Mouse (Mus musculus): ENCODE results near the gene Gm12695.

The Gm12695 gene

DNA sequence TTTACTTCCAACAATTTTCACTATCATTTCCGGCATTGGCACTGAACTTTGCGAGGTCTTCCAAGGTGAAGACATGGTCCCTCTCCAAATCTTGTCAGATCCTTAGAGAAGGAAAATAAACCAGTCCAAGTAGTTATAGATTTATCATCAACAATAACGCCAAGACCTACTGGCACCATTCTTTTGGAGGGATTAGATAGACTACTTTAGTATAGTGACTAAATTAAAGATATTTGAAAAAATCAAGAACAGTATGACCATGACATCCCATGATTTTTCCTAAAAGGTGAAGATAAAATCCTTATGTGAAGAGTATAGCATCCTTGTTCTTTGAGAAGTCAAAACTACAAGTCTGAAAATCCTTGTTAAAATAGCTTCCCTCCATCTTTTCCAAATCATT, at the start of gene Gm12695:
Gene Gm12695, minus strand, starts transcription at position 101 of the 400 bp plus-strand sequence.
- DNase-seq (ENCODE audit: low read depth): no peak

DNA sequence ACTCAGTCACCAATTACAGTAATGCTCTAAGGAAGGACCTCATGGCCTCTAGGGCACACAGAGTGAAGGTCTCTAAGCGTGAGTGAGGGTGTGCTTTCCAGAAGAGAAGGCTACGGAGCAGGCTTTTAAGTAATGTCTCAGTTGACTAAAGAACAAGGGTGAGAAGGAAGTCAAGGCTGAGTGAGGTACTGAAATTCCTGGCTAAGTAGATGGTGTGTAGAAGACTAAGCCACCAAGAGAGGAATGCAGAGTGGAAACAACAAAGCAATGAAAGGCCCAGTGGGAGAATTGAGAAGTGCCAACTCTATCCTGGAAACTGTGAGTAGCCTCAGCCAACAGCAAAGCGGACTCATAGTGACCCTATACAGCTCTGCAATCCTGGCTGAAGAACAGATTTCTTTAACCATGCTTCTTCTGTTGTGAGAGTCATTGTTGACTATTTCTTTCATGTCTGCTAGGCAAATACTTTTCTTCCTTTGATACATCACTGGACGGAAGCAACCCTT, 40.6 kb upstream of the Gm12695 start:
- no peak for DNase-seq (ENCODE audit: low read depth)

DNA sequence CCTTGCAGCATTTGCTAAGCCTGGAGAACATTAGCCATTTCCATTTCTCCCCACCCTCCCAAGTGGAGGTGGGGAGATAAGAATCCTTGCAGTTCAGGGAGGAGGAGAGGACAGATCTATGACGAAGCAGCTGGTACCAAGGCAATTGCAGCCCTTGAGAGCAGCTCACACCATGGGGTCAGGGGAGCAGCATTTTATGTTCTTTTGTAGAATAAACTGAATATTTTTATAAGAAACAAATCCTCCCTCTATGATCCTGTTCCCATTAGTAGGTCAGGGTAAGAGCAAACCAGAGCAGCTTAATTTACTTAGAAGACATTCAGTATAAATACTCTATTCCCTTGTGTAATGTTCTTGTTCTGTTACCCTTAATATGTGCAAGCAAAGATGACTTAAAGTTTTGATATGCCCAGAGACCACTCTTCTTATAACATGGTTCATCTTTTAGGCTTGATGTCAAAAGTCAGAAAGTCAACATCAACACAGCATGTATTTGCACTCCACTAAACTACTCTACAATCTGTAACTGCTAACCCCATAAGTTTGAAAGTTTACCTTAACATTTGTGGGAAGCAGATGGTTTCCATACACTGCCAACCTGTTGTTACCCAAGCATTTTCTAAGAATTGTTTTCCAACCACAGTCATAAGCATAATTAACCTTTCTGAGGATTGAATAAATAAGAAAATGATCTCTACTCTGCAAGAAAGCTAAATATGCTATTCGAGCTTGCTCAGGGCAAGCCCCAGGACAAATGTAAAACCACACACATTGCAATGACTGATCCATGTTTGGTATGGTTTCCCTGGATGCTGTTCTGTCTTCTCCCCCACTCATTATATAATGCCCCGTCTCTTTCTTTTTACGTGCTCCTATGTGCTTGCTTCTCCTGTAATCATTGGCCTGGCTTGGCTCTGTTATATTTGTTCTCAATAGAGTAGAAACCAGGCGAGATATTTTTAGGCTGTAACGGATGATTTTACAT, 22.1 kb upstream of the Gm12695 start:
- DNase-seq (ENCODE audit: low read depth): no peak

DNA sequence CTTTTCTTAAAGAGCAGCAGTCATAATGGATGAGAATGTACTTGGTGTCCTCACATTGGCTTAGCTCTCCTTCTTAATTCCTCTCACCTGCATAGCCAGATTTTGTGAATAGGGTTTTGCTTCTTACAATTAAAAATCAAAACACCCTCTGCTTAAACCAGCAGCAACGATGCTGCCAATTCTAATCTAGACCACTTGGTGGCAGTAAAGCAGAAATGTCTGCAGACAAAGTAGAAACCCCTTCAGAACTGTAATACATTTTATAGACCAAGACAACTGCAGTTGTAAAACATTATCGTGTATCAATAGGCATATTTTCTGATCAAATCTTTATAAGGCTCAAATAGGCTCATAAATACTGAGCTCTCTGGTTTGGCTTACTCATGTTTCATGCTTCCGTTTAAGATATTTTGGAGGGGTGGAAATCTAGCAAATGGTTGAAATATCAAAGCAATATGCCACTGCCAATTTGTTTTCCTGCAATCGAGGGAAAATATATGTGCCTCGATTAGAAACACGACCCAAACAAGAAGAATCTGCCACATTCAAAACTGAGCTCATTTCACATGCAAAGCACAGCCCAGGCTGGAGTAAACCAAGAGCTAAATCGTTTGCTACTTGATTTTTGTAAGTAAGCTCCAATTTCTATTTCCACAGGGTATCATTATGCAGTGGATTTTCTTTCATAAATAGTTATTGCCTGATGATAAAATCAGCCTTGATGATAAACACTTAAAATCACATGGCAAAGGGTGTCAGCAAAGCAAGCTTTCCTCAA, 14.6 kb upstream of the Gm12695 start:
- DNase-seq (ENCODE audit: low read depth): no peak

DNA sequence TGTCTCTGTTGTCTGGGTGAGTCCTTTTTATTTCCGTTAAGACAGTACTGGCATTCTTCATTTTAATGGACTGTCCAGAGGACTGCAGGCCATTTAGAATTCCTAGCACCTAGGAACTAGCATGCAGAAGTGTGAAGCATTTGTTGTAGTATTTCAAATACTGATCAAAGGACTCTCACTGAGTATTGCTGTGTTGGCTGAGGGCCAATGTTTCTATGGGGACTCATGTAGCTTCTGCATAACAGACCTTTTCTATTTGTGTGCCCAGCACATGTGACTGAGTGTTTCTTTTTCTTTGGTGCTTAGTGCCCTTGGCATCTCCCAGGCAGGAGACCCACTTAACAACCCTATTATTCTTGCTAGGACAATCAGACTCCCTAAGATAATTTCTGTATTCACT, 12.6 kb upstream of the Gm12695 start:
- no peak for DNase-seq (ENCODE audit: low read depth)

DNA sequence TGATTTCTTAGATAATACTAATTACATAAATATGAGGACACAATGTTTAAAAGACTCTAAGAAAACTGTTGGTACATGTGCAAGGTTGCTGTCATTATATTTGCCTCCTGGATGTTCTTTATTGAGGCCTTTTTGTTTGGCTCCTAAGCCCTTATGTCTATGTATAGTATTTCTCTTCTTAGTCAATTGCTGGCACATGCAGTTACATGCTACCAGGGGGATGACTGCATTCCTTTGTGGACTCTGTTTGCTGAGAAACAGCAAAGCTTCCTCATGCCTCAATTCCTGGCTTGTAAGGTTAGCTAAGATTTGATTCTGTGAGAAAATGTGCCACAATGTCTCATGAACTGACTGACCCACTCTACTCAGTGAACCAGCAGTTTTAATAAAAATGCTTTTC, 6.3 kb upstream of the Gm12695 start:
- no peak for DNase-seq (ENCODE audit: low read depth)

DNA sequence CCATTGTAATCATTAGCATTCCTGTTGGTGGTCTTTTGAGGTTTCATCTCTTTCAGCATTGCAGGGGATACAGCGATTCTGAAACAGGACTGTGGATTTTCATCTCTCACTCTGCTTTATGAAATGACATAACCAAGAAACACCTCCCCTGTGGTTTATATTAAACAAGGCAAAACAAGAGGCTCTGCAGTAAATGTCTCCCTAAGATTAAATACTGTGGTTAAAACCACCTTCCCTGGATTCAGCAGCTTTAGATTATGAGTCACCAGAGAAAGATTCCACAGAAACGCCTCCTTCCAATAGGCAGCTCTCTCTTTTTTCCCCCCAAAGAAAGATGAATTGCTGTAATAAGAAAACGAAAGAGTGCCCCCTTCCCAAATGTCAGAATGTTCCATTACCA, 4.9 kb upstream of the Gm12695 start:
- no peak for DNase-seq (ENCODE audit: low read depth)

DNA sequence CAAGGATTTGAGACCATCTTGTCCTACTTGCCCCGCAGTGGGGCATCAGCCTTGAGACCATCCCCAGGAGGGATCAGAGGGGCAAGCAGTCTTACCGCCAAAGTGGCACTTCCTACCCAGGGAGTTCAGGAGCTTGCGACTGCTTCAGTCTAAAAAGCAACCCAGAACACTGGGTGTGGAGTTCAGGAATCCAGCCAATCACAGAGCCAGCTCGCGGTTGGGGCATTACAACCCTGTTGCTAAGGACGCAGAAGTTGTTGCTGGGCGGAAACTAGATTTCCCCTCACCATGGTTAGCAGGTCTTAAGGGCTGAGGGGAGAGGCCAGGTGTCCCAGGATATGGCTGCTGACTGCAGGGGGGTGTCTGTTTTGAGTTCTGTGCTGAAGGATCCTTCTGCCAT, 1.6 kb upstream of the Gm12695 start:
- DNase-seq (ENCODE audit: low read depth): no peak

DNA sequence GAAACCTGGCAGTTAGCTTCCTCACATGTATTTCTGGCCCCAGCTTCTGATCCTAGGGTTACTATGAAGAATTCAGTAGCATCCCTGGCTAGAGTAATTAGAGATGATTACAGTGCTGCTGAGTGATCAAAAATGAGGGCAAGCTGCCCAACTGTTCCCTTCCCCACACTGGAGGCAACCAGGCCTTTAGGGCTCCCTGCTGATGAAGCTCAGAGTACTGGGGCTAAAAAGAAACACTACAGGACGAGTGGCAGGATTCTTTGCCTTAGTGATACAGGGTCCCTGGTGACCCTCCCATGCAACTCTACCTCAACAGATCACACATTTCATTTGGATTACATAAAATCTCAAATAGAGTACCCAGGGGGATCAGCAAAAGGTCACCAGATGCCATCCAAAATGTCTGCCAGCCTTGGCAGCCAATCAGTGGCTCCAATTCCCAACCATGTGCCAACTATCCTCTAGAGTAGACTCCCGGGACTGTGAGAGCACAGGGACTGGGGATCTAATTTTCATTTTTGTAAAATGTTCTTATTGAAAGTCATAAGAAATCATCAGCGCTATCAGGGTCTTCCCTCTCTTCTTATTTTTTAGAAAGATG, 11.9 kb downstream of the Gm12695 start:
- DNase-seq (ENCODE audit: low read depth): no peak

DNA sequence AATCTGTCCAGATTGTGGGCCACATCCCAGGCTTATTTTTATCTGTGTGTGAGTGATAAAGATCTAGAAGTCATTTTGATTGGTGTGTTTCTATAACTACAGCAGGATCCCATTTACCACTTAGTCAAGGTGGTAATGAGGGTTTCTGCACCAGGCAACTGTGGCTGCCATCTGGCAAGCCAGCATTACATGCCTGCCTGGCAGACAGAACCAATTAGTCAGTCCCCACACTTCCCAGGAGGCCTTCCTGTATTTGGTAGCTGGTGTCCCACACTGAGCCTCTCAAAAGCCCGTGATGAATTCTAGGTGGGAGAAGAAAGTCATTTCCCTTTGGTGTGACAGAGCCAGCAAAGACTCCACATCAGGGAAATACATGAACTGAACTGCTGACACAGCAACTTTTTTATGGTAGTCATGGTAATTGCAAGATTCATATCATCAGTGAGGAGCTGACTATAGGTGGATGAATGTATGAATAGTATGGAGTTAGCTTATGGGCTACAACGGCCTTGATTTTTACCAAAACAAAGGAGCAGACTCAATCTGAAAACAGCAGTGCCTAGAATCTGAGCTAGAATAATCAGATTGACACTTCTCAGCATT, 18.5 kb downstream of the Gm12695 start:
- no peak for DNase-seq (ENCODE audit: low read depth)

DNA sequence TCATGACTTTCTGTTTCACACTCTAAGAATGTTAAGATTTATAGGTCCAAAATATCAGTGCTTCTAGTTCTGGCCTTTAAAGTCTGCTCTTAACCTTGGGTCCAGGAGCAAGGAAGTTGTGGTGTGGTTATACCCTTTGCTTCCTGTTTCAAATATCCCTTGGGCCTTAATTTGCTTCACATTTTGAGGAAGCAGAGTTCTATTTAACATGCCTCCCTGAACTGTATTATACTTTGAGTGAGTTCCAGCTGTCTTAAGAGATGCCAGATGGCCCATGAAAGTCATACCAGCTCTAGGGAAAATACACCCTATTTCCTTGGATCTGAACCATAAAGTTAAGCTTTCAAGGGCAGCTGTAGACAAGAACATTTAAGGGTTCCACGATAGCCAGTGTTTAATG, 33.0 kb downstream of the Gm12695 start:
- DNase-seq (ENCODE audit: low read depth): no peak

DNA sequence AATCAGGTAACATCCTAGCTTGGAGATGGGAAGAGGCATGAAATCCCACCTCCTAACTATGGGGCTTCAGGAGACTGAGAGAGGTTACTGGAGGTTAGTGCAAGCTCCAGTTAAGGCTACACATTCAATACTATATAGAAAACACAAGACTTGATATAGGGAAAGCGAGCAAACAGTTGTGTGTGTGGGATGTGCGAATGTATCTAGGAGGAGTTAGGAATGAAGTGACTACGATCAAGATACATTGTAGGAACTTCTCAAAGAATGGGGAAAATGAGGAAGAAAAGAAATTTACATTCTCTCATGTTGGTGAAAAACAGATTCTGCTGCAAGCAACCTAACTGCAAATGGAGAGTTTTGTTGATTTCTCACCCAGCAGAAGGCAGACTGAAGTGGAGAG, 44.5 kb downstream of the Gm12695 start:
- no peak for DNase-seq (ENCODE audit: low read depth)

DNA sequence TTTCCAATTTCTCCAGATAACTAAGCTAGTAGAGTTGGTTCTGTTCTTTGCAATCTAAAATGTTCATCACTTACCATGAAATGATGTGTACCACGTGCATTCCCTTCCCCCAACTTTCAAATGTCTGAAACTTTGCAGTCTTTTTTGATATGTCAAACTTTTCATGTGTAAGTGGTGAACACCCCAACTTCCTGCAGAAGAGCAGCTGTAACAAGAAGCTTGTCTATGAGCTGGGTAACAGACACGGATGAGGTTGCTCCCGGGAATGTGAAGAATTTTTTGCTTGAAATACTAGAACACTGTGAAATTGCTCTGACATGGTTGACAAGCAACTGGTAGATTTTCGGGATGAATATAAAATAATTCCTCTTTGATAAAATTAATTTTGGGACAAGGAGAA, 55.7 kb downstream of the Gm12695 start:
- DNase-seq (ENCODE audit: low read depth): no peak

DNA sequence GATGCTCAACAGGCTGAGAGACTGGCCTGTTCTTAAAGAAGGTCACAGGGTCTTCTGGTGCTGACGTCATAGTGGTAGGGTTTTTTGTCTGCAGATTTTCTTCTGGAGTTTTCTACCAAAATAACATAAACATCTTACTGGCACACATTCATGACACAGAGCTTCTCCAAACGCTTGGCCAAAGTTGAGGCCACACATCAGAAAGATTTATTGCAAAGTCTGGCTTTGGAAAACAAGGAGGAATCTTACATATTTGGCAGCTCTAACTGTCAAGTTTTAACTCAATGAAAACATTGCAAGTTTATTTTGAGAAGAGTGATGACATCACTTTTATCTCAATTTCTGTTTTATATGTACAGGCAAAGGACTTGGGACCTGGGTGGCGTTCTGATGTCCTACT, 56.8 kb downstream of the Gm12695 start:
- no peak for DNase-seq (ENCODE audit: low read depth)

DNA sequence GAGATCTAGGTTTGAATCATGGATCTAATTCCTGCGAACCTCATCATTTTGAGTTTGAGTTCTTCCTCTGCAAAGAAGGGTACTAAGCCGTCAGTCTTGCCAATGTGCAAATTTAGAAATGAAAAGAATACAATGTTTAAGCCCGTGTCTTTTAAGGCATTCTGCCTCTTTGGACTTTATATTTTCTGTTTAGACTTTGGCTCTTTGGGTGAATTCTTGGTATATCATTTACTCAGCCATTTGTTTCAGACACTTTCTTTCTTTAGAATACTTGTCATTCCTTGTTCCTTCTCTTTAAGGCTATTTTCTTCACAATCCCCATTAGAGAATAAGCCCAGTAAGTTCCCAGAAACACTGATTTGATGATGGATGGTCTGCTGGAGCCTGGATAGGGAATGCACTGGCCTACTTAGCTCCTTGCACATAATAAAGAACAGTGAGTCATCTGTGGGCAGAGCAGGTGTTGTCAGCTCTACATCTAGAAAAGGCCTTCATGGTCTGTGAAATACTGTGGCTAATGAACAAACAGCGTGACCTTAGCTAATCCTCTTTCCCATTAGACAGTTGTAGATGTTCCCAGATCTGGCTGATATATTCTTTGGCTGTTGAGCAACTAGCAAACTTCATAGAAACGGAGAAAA, 59.5 kb downstream of the Gm12695 start:
- DNase-seq (ENCODE audit: low read depth): no peak

DNA sequence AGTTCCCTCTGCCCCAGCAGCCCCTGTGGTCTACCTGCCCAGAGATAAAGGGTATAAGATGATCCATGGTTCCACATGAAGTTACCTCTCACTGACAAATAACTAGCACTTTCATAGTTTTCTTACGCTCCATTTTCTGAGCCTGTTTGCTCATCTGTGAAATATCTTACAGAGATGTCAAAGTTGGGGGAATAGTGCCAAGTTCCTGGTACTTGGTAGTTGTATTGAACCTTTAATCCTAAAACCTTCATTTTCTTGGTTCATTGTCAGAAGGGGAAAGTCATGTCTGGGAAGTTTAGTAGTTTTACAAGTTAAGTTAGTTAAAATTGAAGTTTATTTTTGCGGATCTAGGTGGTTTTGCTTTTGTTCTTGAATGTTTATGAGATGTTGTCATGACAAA, 62.7 kb downstream of the Gm12695 start:
- no peak for DNase-seq (ENCODE audit: low read depth)

DNA sequence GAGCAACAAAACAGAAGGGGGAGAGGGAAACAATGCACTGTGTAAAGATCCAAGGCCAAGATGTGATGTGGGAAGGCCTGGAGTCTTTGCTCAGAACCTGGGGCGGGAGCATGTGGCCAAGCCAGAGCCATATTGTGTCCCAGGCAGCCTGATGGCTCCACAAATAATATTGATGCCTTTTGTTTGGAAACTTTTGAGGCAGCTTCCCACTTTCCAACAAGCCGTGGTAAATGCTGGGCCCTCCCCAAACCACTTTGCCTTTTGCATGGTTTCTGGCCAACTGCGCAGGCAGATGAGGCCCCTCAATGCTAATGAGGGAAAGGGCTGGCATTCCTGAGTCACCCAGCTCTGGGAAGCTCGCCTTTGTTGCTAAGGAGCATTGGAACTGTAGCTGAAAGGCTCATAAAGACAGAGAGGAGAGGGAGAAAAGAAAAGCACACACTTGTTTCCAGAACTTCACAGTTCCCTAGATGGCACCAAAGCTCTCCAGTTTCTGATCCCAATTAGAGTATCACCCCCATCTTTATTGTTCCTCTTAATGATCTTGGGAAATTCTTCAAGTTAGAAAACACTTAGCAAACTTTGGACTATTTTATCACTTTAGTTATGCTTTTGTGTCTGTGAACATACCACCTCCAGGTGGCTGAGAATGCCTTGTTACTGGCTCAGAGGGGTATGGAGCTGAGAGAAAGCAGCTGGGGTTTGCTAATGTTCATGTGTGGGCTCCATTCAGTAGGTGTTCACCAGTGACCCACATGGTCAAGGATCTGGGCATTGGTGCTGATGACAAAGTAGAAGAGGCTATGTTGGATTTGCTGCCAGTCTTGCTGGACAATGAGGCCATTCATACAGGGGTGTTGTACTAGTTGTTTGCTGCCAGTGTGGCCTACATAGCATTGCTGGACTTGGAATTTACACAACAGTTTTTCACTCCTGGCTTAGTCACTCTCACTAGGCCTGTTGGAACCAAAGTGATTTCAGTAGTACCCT, 65.7 kb downstream of the Gm12695 start:
- DNase-seq (ENCODE audit: low read depth): no peak

DNA sequence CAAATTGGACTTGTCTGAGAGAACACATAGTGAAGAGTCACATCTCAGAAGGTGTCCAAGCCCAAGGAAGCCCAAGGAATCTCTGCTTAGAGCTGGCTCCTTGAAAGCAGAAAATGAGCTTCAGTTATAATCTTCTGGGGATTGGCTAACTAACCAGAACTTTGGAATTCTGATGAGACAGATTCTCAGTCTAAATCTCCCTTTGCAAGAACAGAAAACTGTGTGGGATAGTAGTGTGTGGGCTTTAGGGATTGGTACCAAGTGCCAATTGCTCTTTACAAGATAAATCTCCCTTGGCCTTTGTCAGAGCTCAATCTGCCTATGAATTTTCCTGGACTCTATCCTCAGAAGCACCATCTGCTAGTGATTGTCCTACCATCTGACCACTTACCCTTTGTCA, 66.5 kb downstream of the Gm12695 start:
- no peak for DNase-seq (ENCODE audit: low read depth)

DNA sequence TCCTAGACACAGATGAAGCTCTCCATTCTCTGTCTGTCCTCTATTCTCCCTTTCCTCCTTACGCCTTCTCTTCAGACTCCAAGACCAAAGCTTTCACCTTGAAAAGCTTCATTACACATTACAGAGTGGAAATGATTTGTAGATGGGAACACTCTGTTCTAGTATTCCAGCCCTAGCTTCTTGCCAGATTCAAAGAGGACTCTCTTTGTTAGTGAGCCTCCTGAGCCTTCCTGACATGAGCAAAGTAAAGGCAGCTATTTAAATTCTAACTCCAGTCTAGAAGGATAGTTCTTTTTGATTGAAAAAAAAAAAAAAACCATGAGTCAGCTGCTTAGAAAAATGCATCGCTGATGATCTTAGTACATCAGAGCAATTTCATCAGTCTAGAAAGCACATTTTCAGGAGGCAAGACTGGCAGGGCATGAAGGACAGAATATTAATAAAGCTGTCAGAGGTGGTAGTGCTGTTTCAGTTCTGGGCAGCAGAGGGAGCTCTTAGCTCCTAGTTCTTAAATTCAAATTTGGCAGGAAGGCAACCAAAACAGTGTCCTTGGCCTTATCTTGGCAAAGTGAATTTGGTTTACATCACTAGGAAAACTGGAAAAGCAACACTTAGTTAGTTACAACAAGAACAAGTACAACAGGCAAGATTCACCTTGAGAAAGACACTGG, 79.6 kb downstream of the Gm12695 start:
- DNase-seq (ENCODE audit: low read depth): no peak

DNA sequence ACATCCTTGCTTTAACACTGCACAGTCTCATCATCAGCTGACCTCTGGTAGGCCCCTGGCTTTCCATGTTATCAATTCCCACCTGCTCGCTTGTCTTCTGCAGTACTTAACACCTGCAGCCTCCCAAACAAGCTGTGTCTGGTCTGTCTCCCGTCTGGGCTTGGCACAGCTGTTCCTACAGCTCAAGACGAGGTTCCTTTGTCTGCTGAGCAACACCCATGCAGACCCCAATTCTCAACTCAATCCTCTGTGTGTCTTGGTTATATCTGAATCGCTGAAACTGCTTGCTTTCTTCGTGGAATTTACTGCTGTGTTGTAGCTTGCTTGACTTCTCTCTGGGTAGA, 86.8 kb downstream of the Gm12695 start:
- DNase-seq (ENCODE audit: low read depth): no peak

Measured in c-Kit-positive CD71-positive TER-119-negative erythroid progenitor cells, embryonic 14.5 days (primary cell).